Mouse (Mus musculus) embryonic fibroblast, embryonic 13.5 days (primary cell): ENCODE measurements around the gene Padi1.

Experiments
- CTCF ChIP-seq: IDR thresholded peaks from 2 replicates; pipeline ENCODE4 v1.5.1; 2011; ENCODE audit warnings: mild to moderate bottlenecking, control low read depth, low read length, moderate library complexity, borderline replicate concordance; ENCODE audit not compliant: insufficient read depth
- POLR2A ChIP-seq: IDR thresholded peaks from 2 replicates; pipeline ENCODE4 v1.6.1; 2011; ENCODE audit warnings: low read depth, mild to moderate bottlenecking, control low read depth, low read length, moderate library complexity

GRCm38 (mm10) chr4:140842909-140843308 lies 2.7 kb downstream of the Padi1 start:
- TF ChIP-seq CTCF: no peak
- TF ChIP-seq POLR2A: no peak
